Mouse (Mus musculus) forebrain, embryonic 12.5 days (tissue): Measurements from ENCODE around the gene Zfp69. TPM values are rescaled to one million over a fixed set of nuclear protein-coding genes. Genes with fewer than 3 reads are reported as not detected.

Source experiments
- microRNA-seq: library from miRNA; unstranded; fragments of <30 nt; microRNA quantifications from one replicate; pipeline ENCODE4, GENCODE M21; 2017
- polyA plus RNA-seq: library from polyadenylated mRNA; unstranded; fragments of >200 nt; fragmentation: Nextera tagmentation; extraction: Ambion mirVana; gene quantifications from 2 replicates; pipeline ENCODE4 v1.2.1, GENCODE M21; 2016

Gene Zfp69
- polyA plus RNA-seq, 1 experiment from 2014 or later = 9.5 TPM

Small RNA genes within 50 kb of the gene (microRNA-seq; reads per million reads assigned to microRNA genes)
- gene Mir7015 = not detected

Other genes starting within 250 kb of the Zfp69 start
- 3.1 and 3.5 TPM in 2 replicates for gene Kcnq4, start 203.1 kb downstream of the Zfp69 start, polyA plus RNA-seq
- 110 and 117 TPM in 2 replicates for gene Nfyc, start 120.1 kb downstream of the Zfp69 start, polyA plus RNA-seq
- gene Rims3, start 96.9 kb downstream of the Zfp69 start, polyA plus RNA-seq = 6.2 and 7.3 TPM in 2 replicates
- gene Exo5, start 26.7 kb downstream of the Zfp69 start, polyA plus RNA-seq = 36.3 and 38.3 TPM in 2 replicates
- 28.2 and 29.1 TPM in 2 replicates for gene Smap2, start 65.5 kb upstream of the Zfp69 start, polyA plus RNA-seq
- gene Col9a2, start 87.7 kb upstream of the Zfp69 start, polyA plus RNA-seq = 5.6 and 7.9 TPM in 2 replicates
- 33.3 and 35.0 TPM in 2 replicates for gene Zmpste24, start 146.5 kb upstream of the Zfp69 start, polyA plus RNA-seq
- not detected in 2 replicates for gene Tmco2, start 157.5 kb upstream of the Zfp69 start, polyA plus RNA-seq